Mouse (Mus musculus) embryonic facial prominence, embryonic 12.5 days (tissue): ENCODE data around the gene Arpp19. TPM values are rescaled to one million over a fixed set of nuclear protein-coding genes. Genes with fewer than 3 reads are reported as not detected.

Experiments used
- ATAC-seq: fragments of 200-750 bp; cut with Nextera tagmentation; 2 replicates; pipeline ENCODE4 v1.8.0; 2017; ENCODE audit not compliant: insufficient number of reproducible peaks, insufficient read depth, low FRiP score, low TSS enrichment
- H3K27ac ChIP-seq: fragments of 300-500 bp; sonication (generic); 2 replicates; pipeline ENCODE4 v1.5.1; 2016; ENCODE audit warnings: mild to moderate bottlenecking
- H3K27me3 ChIP-seq: fragments of 300-500 bp; sonication (generic); 2 replicates; pipeline ENCODE4 v1.6.1; 2016; ENCODE audit warnings: mild to moderate bottlenecking, moderate library complexity
- H3K36me3 ChIP-seq: fragments of 300-500 bp; sonication (generic); 2 replicates; pipeline ENCODE4 v1.6.1; 2016; ENCODE audit warnings: mild to moderate bottlenecking
- H3K4me1 ChIP-seq: fragments of 300-500 bp; sonication (generic); 2 replicates; pipeline ENCODE4 v1.6.1; 2016
- H3K4me2 ChIP-seq: fragments of 300-500 bp; sonication (generic); replicated peaks from 2 replicates; pipeline ENCODE4 v1.6.1; 2016; ENCODE audit warnings: mild to moderate bottlenecking, moderate library complexity
- H3K4me3 ChIP-seq: fragments of 300-500 bp; sonication (generic); 2 replicates; pipeline ENCODE4 v1.5.1; 2016; ENCODE audit warnings: mild to moderate bottlenecking
- H3K9ac ChIP-seq: fragments of 300-500 bp; sonication (generic); 2 replicates; pipeline ENCODE4 v1.6.1; 2016; ENCODE audit warnings: mild to moderate bottlenecking, moderate library complexity
- H3K9me3 ChIP-seq: fragments of 300-500 bp; sonication (generic); 2 replicates; pipeline ENCODE4 v1.6.1; 2016; ENCODE audit warnings: mild to moderate bottlenecking, moderate library complexity
- WGBS: fragments of 180-500 bp; shearing (Covaris S2); methylation state at CpG from one replicate; pipeline ENCODE4 v1.1.7; 2016; 5-methylcytosine and 5-hydroxymethylcytosine counted together
- polyA plus RNA-seq: library from polyadenylated mRNA; unstranded; fragments of >200 nt; fragmentation: Nextera tagmentation; extraction: Ambion mirVana; gene quantifications from 2 replicates; pipeline ENCODE4 v1.2.1, GENCODE M21; 2016

The Arpp19 gene
- polyA plus RNA-seq, 1 experiment from 2014 or later, result 324 TPM

- Histone ChIP-seq H3K36me3 (peaks cover 10% of the 10 kb centered on the region; the same call in 1 of the 2 replicates), H3K4me1 (peaks cover 9% of the 10 kb centered on the region), H3K27me3 (no peaks in the 10 kb centered on the region), H3K4me3 (no peak overlapping the region), H3K27ac (no peak overlapping the region), H3K9me3 (no peaks in the 10 kb centered on the region), H3K9ac (no peak overlapping the region), H3K4me2 (no peak overlapping the region)
- WGBS, result 93% methylated on average over 2 of the region's 2 CpGs
- no peak for ATAC-seq
Observed at GRCm38 (mm10) chr9:75040566-75040965, 3.2 kb downstream of the Arpp19 start.

DNA sequence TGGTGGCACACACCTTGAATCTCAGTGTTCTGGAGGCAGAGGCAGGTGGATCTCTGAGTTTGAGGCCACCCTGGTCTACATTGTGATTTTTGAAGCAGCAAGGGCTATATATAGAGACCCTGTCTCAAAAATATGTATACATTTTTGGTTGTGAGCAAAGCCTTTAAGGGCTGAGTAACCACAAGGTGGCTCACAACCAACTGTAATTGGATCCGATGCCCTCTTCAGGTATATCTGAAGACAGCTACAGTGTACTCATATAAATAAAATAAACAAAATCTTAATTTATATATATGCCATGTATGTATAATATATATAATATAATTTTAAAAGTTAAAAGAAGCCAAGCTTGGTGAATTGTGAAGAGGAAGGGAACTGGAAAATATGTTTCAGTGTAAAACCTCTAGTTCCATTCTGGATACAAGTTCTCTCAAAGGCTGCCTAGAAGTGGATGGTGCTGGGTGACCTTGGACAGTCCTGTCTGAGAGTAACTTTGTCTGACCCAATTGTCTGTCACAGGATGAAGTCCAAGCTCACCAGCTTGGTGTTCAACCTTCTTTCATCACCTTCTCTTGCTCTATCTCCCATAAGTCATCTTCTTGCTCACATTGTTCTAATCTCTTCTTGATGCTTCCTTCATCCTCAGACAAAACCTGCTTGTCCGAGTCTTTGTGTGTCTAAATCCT lies 4.6 kb downstream of the Arpp19 start:
- Histone ChIP-seq H3K27ac (no peak overlapping the region), H3K27me3 (no peaks in the 10 kb centered on the region), H3K36me3 (peaks cover 10% of the 10 kb centered on the region; the same call in 1 of the 2 replicates), H3K4me1 (peaks cover 9% of the 10 kb centered on the region), H3K9me3 (no peaks in the 10 kb centered on the region), H3K4me3 (no peak overlapping the region), H3K4me2 (no peak overlapping the region), H3K9ac (no peak overlapping the region)
- no peak for ATAC-seq
- 83% methylated on average over 2 of the region's 2 CpGs for WGBS

DNA sequence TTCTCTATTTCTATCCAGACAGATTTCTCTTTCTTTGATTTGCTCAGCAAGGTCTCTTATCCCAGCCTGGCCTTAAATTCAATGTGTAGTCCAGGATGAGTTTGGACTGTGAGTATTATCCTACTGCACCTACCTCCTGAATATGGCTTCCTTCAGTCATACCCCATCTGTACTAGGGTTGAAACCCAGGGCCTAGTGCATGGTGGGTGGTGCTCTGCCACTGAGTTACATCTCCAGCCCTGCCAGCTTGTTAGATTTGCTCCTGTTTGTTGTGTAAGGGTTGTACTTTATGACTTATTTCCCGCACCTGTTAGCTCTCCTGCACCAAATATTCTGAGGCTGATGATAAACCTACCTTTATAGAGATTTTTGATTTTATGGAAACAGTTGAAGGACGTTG lies 5.8 kb downstream of the Arpp19 start:
- no peaks in the 10 kb centered on the region for H3K27me3 ChIP-seq

DNA sequence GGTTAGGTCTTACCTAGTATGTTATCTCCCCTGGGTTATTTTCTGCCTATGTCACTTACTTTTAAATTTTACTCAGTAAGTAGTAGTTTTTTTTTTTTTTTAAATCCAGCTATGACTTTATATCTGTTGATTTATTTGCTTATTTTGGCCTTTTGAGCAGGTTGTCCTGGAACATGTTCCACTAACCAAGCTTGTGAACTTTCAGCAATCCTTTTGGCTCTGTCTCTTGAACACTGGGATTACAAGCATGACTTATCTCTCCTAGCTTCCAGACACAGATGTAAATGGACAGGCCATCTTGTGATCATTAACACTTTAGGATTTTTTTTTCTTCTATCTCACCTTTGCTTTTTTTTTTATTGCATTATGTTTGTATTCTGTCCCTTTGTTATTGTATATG lies 9.7 kb downstream of the Arpp19 start:
- no peaks in the 10 kb centered on the region for H3K27me3 ChIP-seq
- H3K9me3 ChIP-seq, result no peaks in the 10 kb centered on the region
- ATAC-seq, result no peak
- no peak overlapping the region for H3K4me3 ChIP-seq
- no peak overlapping the region for H3K9ac ChIP-seq
- H3K36me3 ChIP-seq, result peaks cover 10% of the 10 kb centered on the region; the same call in 1 of the 2 replicates
- no peak overlapping the region for H3K27ac ChIP-seq
- H3K4me1 ChIP-seq, result no peaks in the 10 kb centered on the region
- no peak overlapping the region for H3K4me2 ChIP-seq

More for the DNA sequence above, 5.8 kb downstream of the Arpp19 start:
- H3K27ac ChIP-seq, result no peak overlapping the region
- H3K4me2 ChIP-seq, result no peak overlapping the region
- H3K9ac ChIP-seq, result no peak overlapping the region
- H3K9me3 ChIP-seq, result no peaks in the 10 kb centered on the region
- peaks cover 9% of the 10 kb centered on the region for H3K4me1 ChIP-seq
- ATAC-seq, result no peak
- WGBS, result 90% methylated on average over 2 of the region's 2 CpGs
- no peak overlapping the region for H3K4me3 ChIP-seq
- peaks cover 10% of the 10 kb centered on the region; the same call in 1 of the 2 replicates for H3K36me3 ChIP-seq

GRCm38 (mm10) chr9:75049100-75049499 lies 11.7 kb downstream of the Arpp19 start:
- 80% methylated on average over 3 of the region's 3 CpGs for WGBS
- no peaks in the 10 kb centered on the region for H3K4me1 ChIP-seq

DNA sequence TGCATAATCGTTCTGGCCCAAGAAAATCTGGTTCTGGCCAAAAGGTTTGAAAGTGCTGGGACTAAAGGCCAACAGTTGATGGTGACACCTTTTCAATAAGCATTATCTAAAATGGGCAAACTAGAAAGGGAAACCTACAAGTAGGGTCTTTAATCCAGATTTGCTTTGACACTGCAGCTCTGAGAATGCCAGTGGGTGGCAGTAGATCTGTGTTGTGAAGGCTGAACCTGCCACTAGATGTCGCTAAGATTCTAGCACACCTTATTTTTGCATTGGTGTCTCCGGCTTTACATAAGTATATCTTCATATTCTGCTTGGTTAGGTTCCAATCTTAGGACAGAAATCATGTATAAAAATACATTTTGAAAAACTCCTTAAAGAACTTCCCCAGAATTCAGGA lies 12.6 kb downstream of the Arpp19 start:
- Histone ChIP-seq H3K36me3 (0 out of 2 replicates have a peak, but pooled peaks cover 5% of the 10 kb centered on the region), H3K27ac (no peak overlapping the region), H3K27me3 (no peaks in the 10 kb centered on the region), H3K4me2 (no peak overlapping the region), H3K9me3 (no peaks in the 10 kb centered on the region), H3K9ac (no peak overlapping the region), H3K4me3 (no peak overlapping the region), H3K4me1 (no peaks in the 10 kb centered on the region)
- no peak for ATAC-seq
- WGBS, result 41% methylated on average over 3 of the region's 3 CpGs

More at GRCm38 (mm10) chr9:75049100-75049499, 11.7 kb downstream of the Arpp19 start:
- no peak overlapping the region for H3K4me3 ChIP-seq
- H3K4me2 ChIP-seq, result no peak overlapping the region
- H3K27ac ChIP-seq, result no peak overlapping the region
- no peak for ATAC-seq
- H3K36me3 ChIP-seq, result 0 out of 2 replicates have a peak, but pooled peaks cover 6% of the 10 kb centered on the region
- no peaks in the 10 kb centered on the region for H3K9me3 ChIP-seq
- no peak overlapping the region for H3K9ac ChIP-seq
- H3K27me3 ChIP-seq, result no peaks in the 10 kb centered on the region

DNA sequence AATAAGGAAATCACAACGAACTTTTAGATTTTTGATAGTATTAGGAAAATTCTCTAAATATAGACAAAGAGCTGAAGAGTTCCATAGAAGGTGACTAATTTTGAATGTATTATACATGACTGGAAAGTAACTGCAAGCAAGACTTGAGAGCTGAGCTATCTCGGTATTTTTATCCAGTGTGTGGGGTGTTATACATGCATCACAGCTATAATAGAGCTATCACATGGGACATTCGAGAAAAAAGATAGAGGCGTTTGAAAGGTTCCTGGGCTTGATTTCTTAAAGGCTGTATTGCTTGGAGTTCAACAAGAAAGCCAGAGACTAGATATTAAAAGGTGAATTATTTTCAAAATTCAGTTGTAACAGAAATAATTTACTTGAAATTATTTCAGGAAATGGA lies 14.4 kb downstream of the Arpp19 start:
- no peak for ATAC-seq
- H3K4me1 ChIP-seq, result no peaks in the 10 kb centered on the region
- H3K4me3 ChIP-seq, result no peak overlapping the region
- H3K27me3 ChIP-seq, result no peaks in the 10 kb centered on the region
- no peaks in the 10 kb centered on the region for H3K9me3 ChIP-seq
- no peak overlapping the region for H3K4me2 ChIP-seq
- peaks cover 6% of the 10 kb centered on the region for H3K36me3 ChIP-seq
- H3K27ac ChIP-seq, result no peak overlapping the region
- H3K9ac ChIP-seq, result no peak overlapping the region
- 86% methylated on average over 4 of the region's 4 CpGs for WGBS

- H3K9me3 ChIP-seq, result no peaks in the 10 kb centered on the region
- peaks cover 18% of the 10 kb centered on the region for H3K36me3 ChIP-seq
- no peaks in the 10 kb centered on the region for H3K27me3 ChIP-seq
- 86% methylated on average over 5 of the region's 5 CpGs for WGBS
- H3K4me2 ChIP-seq, result no peak overlapping the region
- ATAC-seq, result no peak
- no peak overlapping the region for H3K27ac ChIP-seq
- H3K4me3 ChIP-seq, result no peak overlapping the region
- no peaks in the 10 kb centered on the region for H3K4me1 ChIP-seq
- H3K9ac ChIP-seq, result no peak overlapping the region
Observed at GRCm38 (mm10) chr9:75055046-75055445, 17.6 kb downstream of the Arpp19 start.

DNA sequence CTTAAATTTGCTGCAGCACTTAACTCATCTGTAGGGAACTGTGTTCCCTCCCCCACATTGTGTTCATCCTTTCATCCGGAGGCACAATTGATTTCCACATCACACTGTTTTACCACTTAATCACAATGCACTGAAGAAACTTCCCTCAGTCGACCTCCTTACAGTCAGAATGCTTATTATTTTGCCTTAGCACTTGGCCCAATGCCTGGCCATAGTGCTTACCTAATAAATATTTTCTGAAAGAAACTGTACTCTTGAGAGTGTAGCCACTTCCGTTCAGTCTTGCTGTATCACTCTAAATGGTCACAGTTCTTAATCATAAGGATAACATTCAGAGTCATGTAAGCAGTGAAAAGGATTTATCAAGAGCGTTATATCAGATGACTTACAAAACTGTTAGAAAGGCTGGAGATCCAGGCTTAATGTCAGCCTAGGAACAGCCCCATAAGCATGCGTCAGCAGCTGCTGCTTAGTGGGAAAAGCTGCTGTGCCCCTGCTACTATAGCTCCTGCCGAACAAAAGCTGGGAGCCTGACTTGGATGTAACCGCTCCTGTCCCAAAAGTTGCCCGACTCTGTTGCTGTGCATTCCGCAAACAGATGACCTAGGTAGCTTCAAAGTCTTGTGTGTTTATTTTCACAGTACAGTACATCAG lies 27.4 kb downstream of the Arpp19 start:
- no peak for ATAC-seq
- Histone ChIP-seq H3K36me3 (no peaks in the 10 kb centered on the region), H3K4me1 (no peaks in the 10 kb centered on the region), H3K9ac (no peak overlapping the region), H3K4me3 (no peak overlapping the region), H3K27me3 (no peaks in the 10 kb centered on the region), H3K27ac (no peak overlapping the region), H3K4me2 (no peak overlapping the region), H3K9me3 (no peaks in the 10 kb centered on the region)
- WGBS, result 75% methylated on average over 9 of the region's 9 CpGs

GRCm38 (mm10) chr9:75070457-75071028 lies 33.1 kb downstream of the Arpp19 start, which contains the start of gene Myo5a:
Gene Myo5a, plus strand, starts transcription at chr9:75071015.
- Histone ChIP-seq H3K36me3 (no peaks in the 10 kb centered on the region), H3K27me3 (no peaks in the 10 kb centered on the region), H3K4me3 (peak within 1 kb of the TSS; percentile 73), H3K4me1 (no peaks in the 10 kb centered on the region), H3K9me3 (no peaks in the 10 kb centered on the region), H3K27ac (peak within 1 kb of the TSS; percentile 79), H3K4me2 (peak within 1 kb of the TSS; percentile 74), H3K9ac (peak within 1 kb of the TSS; percentile 61)
- ATAC-seq, result no peak; the same call in 1 of the 2 replicates
- 20% methylated on average over 23 of the region's 23 CpGs for WGBS

DNA sequence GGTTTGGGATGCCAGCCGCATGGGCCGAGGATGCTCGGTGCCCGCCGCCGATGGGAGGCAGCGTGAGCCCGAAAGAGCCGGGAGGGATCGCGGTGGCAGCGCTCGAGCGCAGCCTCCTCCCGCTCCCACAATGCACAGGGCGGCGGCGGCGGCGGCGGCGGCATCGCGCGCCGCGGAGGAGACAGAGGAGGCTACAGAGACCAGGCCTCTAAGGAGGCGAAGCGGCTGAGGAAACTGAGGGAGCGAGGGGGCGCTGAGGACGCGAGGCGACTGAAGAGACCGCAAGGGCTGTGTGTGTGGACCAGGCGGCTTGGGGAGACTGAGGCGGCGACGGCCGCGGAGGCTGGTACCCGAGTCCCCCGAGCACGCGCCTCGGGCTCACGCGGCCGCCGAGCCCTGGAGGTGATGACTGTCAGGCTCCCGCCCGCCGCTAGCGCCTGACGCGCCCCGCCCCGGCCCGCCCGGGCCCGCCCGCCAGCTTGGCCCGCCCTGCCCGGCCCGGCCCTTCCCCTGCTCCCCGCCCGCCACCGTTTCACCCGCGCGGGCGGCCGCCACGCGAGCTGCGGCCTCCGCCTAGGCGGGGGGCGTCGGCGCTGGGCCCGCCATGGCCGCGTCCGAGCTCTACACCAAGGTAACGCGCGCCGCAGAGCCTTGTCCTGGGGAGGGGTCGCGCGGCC lies 33.8 kb downstream of the Arpp19 start:
- peak; percentile 96 for ATAC-seq
- under 1% methylated on average over 75 of the region's 92 CpGs for WGBS
- Histone ChIP-seq H3K4me2 (peak overlapping the region; percentile 74), H3K27me3 (no peaks in the 10 kb centered on the region), H3K36me3 (no peaks in the 10 kb centered on the region), H3K27ac (peak overlapping the region; percentile 79), H3K4me3 (peak overlapping the region; percentile 73), H3K9me3 (no peaks in the 10 kb centered on the region), H3K4me1 (no peaks in the 10 kb centered on the region), H3K9ac (peak overlapping the region; percentile 61)
